Mouse (Mus musculus) liver, adult 10 weeks (tissue): Measurements from ENCODE around the gene Dnajc11. TPM values are rescaled to one million over a fixed set of nuclear protein-coding genes. Genes with fewer than 3 reads are reported as not detected.

Source experiments
- polyA plus RNA-seq: library from polyadenylated mRNA; stranded (reverse); fragments of 350-450 nt; fragmentation: Illumina TruSeq; extraction: RNeasy Lipid Tissue Mini Kit (QIAGEN cat#74804); gene quantifications from one replicate; pipeline ENCODE4 v1.2.3, GENCODE M21; 2014; ENCODE audit warnings: low read depth, low replicate concordance

The Dnajc11 gene
- 24.7 TPM for polyA plus RNA-seq

GRCm38 (mm10) chr4:151933505-151934214, at the start of gene Dnajc11:
Dnajc11 (plus strand) TSS chr4:151933691.

GRCm38 (mm10) chr4:151988342-151989109, 55.0 kb downstream of the Dnajc11 start, which contains the start of gene Thap3:
Thap3 (minus strand) TSS chr4:151988997.

GRCm38 (mm10) chr4:151996173-151996950, 62.9 kb downstream of the Dnajc11 start, which contains the start of gene Phf13:
Phf13 (minus strand) TSS chr4:151996258.

GRCm38 (mm10) chr4:152008622-152009075, 75.2 kb downstream of the Dnajc11 start, which contains the start of gene Klhl21:
Klhl21 (plus strand) TSS chr4:152008803.

GRCm38 (mm10) chr4:152027524-152027923, 94.0 kb downstream of the Dnajc11 start, which contains the start of gene Zbtb48:
Zbtb48 (minus strand) TSS chr4:152027671.

Other genes starting within 250 kb of the Dnajc11 start
- 26.9 TPM for gene Camta1, start 71.8 kb upstream of the Dnajc11 start, polyA plus RNA-seq
- not detected for gene Thap3, start 55.3 kb downstream of the Dnajc11 start, polyA plus RNA-seq
- 3.0 TPM for gene Phf13, start 62.6 kb downstream of the Dnajc11 start, polyA plus RNA-seq
- 3.1 TPM for gene Klhl21, start 75.1 kb downstream of the Dnajc11 start, polyA plus RNA-seq
- gene Zbtb48, start 94.0 kb downstream of the Dnajc11 start, polyA plus RNA-seq = 2.8 TPM
- not detected for gene Tas1r1, start 104.9 kb downstream of the Dnajc11 start, polyA plus RNA-seq
- 5.8 TPM for gene Nol9, start 105.6 kb downstream of the Dnajc11 start, polyA plus RNA-seq
- 0.13 TPM for gene Plekhg5, start 138.8 kb downstream of the Dnajc11 start, polyA plus RNA-seq
- not detected for gene Tnfrsf25, start 182.2 kb downstream of the Dnajc11 start, polyA plus RNA-seq
- not detected for gene Espn, start 218.7 kb downstream of the Dnajc11 start, polyA plus RNA-seq
- not detected for gene Hes2, start 225.2 kb downstream of the Dnajc11 start, polyA plus RNA-seq
- 1.0 TPM for gene Acot7, start 244.4 kb downstream of the Dnajc11 start, polyA plus RNA-seq